Mouse (Mus musculus) CD4-positive helper T cell, adult 2 months (primary cell): ENCODE results near the gene Hspb8.
"Not testable (repeated sequence)": the region's sequence is repeated elsewhere in the genome, so short reads cannot be mapped to it uniquely, and the experiment has no call there.

Experiments
- DNase-seq: peaks from one replicate; pipeline ENCODE4 v3.0.0-alpha.2; 2012; ENCODE audit warnings: low read depth, missing footprints, low spot score

The Hspb8 gene

GRCm38 (mm10) chr5:116432871-116433270 lies 10.2 kb upstream of the Hspb8 start:
- no peak for DNase-seq

GRCm38 (mm10) chr5:116426701-116427100 lies 4.0 kb upstream of the Hspb8 start:
- no peak for DNase-seq

GRCm38 (mm10) chr5:116425709-116426108 lies 3.0 kb upstream of the Hspb8 start:
- not testable (repeated sequence) for DNase-seq

- no peak for DNase-seq
Observed at GRCm38 (mm10) chr5:116425273-116425672, 2.6 kb upstream of the Hspb8 start.

GRCm38 (mm10) chr5:116423746-116424145 lies 1.1 kb upstream of the Hspb8 start:
- DNase-seq, result no peak

GRCm38 (mm10) chr5:116421791-116422481 lies 728 bp downstream of the Hspb8 start:
- DNase-seq, result no peak

- DNase-seq, result no peak
Observed at GRCm38 (mm10) chr5:116420759-116421225, 1.9 kb downstream of the Hspb8 start.

GRCm38 (mm10) chr5:116420213-116420612 lies 2.5 kb downstream of the Hspb8 start:
- no peak for DNase-seq

- DNase-seq, result no peak
Observed at GRCm38 (mm10) chr5:116419322-116420045, 3.2 kb downstream of the Hspb8 start.

- DNase-seq, result no peak
Observed at GRCm38 (mm10) chr5:116416208-116416607, 6.5 kb downstream of the Hspb8 start.

- no peak for DNase-seq
Observed at GRCm38 (mm10) chr5:116409689-116410590, 12.7 kb downstream of the Hspb8 start.

GRCm38 (mm10) chr5:116408965-116409364 lies 13.7 kb downstream of the Hspb8 start:
- no peak for DNase-seq

GRCm38 (mm10) chr5:116407936-116408335 lies 14.7 kb downstream of the Hspb8 start:
- DNase-seq, result no peak

- DNase-seq, result no peak
Observed at GRCm38 (mm10) chr5:116407321-116407720, 15.3 kb downstream of the Hspb8 start.

- DNase-seq, result no peak
Observed at GRCm38 (mm10) chr5:116406507-116406906, 16.2 kb downstream of the Hspb8 start.

GRCm38 (mm10) chr5:116405934-116406333 lies 16.7 kb downstream of the Hspb8 start:
- no peak for DNase-seq

- no peak for DNase-seq
Observed at GRCm38 (mm10) chr5:116404063-116404462, 18.6 kb downstream of the Hspb8 start.

- no peak for DNase-seq
Observed at GRCm38 (mm10) chr5:116400801-116401200, 21.9 kb downstream of the Hspb8 start.

GRCm38 (mm10) chr5:116400042-116400730 lies 22.5 kb downstream of the Hspb8 start:
- no peak for DNase-seq

GRCm38 (mm10) chr5:116396104-116396503 lies 26.6 kb downstream of the Hspb8 start:
- DNase-seq, result no peak

GRCm38 (mm10) chr5:116392603-116393002 lies 30.1 kb downstream of the Hspb8 start:
- no peak for DNase-seq
